ENCODE assay signal across 17 mouse cellular contexts in the genomic region with DNA sequence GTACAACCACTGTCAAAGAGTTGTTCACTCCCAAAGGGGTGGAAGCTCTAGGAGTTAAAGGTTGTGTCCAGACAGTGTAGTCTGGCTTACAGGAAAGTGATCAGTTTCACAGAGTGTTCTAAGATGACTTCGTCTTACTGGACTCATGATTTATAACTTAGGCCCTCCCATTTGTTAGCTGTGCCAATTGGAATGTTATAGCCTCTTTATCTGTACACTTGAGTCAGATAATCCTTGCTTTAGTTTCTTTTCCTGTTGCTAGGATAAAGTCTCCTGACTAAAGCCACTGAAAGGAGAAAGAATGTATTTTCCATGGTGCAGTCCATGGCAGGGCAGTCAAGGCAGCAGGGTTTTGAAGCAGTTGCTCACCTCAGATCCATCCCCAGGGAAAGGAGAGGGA. TPM values are rescaled to one million over a fixed set of nuclear protein-coding genes. Genes with fewer than 3 reads are reported as not detected.
A peak's percentile ranks its signal among the peaks of the same experiment; 100 is the strongest.
DNase-seq lines count a peak whose midpoint lies in the region; ATAC-seq lines count a peak whose summit lies in the region.
"Had no signal": no experiment of that assay in that cellular context is flagged by ENCODE, and none has a peak within 500 bp of the region (broad histone marks: within the 10 kb centered on the region; RNA-seq: fewer than 3 reads in every experiment).

No protein-coding gene starts in this region.

- H3K36me3 ChIP-seq in heart, embryonic 16.5 days (ENCODE audit: control insufficient read depth, insufficient read depth), result 0 out of 2 replicates have a peak, but pooled peaks cover 2% of the 10 kb centered on the region
- H3K36me3 ChIP-seq in intestine, embryonic 15.5 days, result no peaks in the 10 kb centered on the region
- H3K36me3 ChIP-seq in hindbrain, embryonic 16.5 days (ENCODE audit: control insufficient read depth, insufficient read depth, low read length), result no peaks in the 10 kb centered on the region

- DNase-seq in heart, postnatal 4 days, result no peak
- DNase-seq in urinary bladder, postnatal 14 days (ENCODE audit: low spot score), result peak; percentile 22
- no peak for DNase-seq in urinary bladder, postnatal 36 days (ENCODE audit: low spot score in 2 of 2)
- no peak for DNase-seq in left cerebral cortex, postnatal 4 days
- DNase-seq: forebrain, postnatal 0 days; gastrocnemius, postnatal 10 days; liver; right cerebral cortex, adult 18-20 months had no signal

- 32% methylated on average over 1 of the region's 1 CpGs for WGBS in heart, embryonic 16.5 days
- WGBS in intestine, embryonic 15.5 days, result 17% methylated on average over 1 of the region's 1 CpGs
- WGBS in hindbrain, embryonic 16.5 days, result 54% methylated on average over 1 of the region's 1 CpGs

- intact Hi-C loops in left cerebral cortex, postnatal 4 days (cut with DNase I), result no loop called here

- ATAC-seq in heart, embryonic 16.5 days (replicated peaks; ENCODE audit: extremely low read depth, insufficient read depth, low FRiP score), result peak; percentile 45; the same call in 1 of the 2 replicates
- peak; percentile 84 for ATAC-seq in intestine, embryonic 15.5 days
- no peak for ATAC-seq in hindbrain, embryonic 16.5 days
- ATAC-seq: forebrain, postnatal 0 days; midbrain, embryonic 13.5 days had no signal

- no peak overlapping the region for H3K4me2 ChIP-seq in heart, embryonic 16.5 days (ENCODE audit: low read depth, low read length)
- H3K4me2 ChIP-seq in intestine, embryonic 15.5 days (replicated peaks), result 0 out of 2 replicates have a peak overlapping the region, but pooled peaks have one; percentile 27
- no peak overlapping the region for H3K4me2 ChIP-seq in hindbrain, embryonic 16.5 days (ENCODE audit: low read length)
- H3K4me2 ChIP-seq: embryonic facial prominence, embryonic 15.5 days; hindbrain, embryonic 14.5 days; kidney, embryonic 15.5 days; midbrain, embryonic 13.5 days had no signal

- H3K9me3 ChIP-seq in heart, embryonic 16.5 days (replicated peaks; ENCODE audit: control insufficient read depth, low read length), result no peaks in the 10 kb centered on the region
- H3K9me3 ChIP-seq in intestine, embryonic 15.5 days, result no peaks in the 10 kb centered on the region
- H3K9me3 ChIP-seq in hindbrain, embryonic 16.5 days (ENCODE audit: control insufficient read depth, low read length), result no peaks in the 10 kb centered on the region
- H3K9me3 ChIP-seq: embryonic facial prominence, embryonic 15.5 days; kidney, embryonic 15.5 days; midbrain, embryonic 13.5 days had no signal

- peaks cover 30% of the 10 kb centered on the region for H3K4me1 ChIP-seq in heart, embryonic 16.5 days (ENCODE audit: control insufficient read depth, insufficient read depth, low read length)
- 0 out of 2 replicates have a peak, but pooled peaks cover 12% of the 10 kb centered on the region for H3K4me1 ChIP-seq in intestine, embryonic 15.5 days (replicated peaks)
- peaks cover 2% of the 10 kb centered on the region; the same call in 1 of the 2 replicates for H3K4me1 ChIP-seq in hindbrain, embryonic 16.5 days (ENCODE audit: control insufficient read depth, insufficient read depth, low read depth, low read length)
- H3K4me1 ChIP-seq: embryonic facial prominence, embryonic 15.5 days had no signal

- no peak overlapping the region for H3K9ac ChIP-seq in heart, embryonic 16.5 days (ENCODE audit: low read length)
- no peak overlapping the region for H3K9ac ChIP-seq in intestine, embryonic 15.5 days
- no peak overlapping the region for H3K9ac ChIP-seq in hindbrain, embryonic 16.5 days (ENCODE audit: low read depth, low read length)
- H3K9ac ChIP-seq: embryonic facial prominence, embryonic 15.5 days; forebrain, postnatal 0 days; hindbrain, embryonic 14.5 days; kidney, embryonic 15.5 days; midbrain, embryonic 13.5 days had no signal

- H3K27ac ChIP-seq in heart, embryonic 16.5 days (ENCODE audit: low read length), result peak overlapping the region; percentile 41
- H3K27ac ChIP-seq in intestine, embryonic 15.5 days, result peak overlapping the region; percentile 70; the same call in 1 of the 2 replicates
- H3K27ac ChIP-seq in hindbrain, embryonic 16.5 days (ENCODE audit: low read depth, low read length), result no peak overlapping the region
- H3K27ac ChIP-seq: embryonic facial prominence, embryonic 15.5 days; hindbrain, embryonic 14.5 days; kidney, embryonic 15.5 days; midbrain, embryonic 13.5 days had no signal

- no peaks in the 10 kb centered on the region for H3K27me3 ChIP-seq in heart, embryonic 16.5 days (ENCODE audit: control insufficient read depth, insufficient read depth, low read length)
- no peaks in the 10 kb centered on the region for H3K27me3 ChIP-seq in intestine, embryonic 15.5 days (replicated peaks)
- H3K27me3 ChIP-seq in hindbrain, embryonic 16.5 days (replicated peaks; ENCODE audit: control insufficient read depth, insufficient read depth, low read length), result no peaks in the 10 kb centered on the region
- H3K27me3 ChIP-seq: embryonic facial prominence, embryonic 15.5 days; kidney, embryonic 15.5 days; midbrain, embryonic 13.5 days had no signal

- H3K4me3 ChIP-seq in heart, embryonic 16.5 days (ENCODE audit: low read length), result no peak overlapping the region
- no peak overlapping the region for H3K4me3 ChIP-seq in intestine, embryonic 15.5 days (replicated peaks)
- no peak overlapping the region for H3K4me3 ChIP-seq in hindbrain, embryonic 16.5 days (ENCODE audit: low read length)
- H3K4me3 ChIP-seq: embryonic facial prominence, embryonic 15.5 days; kidney, embryonic 15.5 days; midbrain, embryonic 13.5 days had no signal

RNA-seq across cellular contexts. Expression of gene Selenoi, which starts 10.0 kb away (rescaled TPM):
- 12.8 and 14.2 TPM in 2 replicates for polyA plus RNA-seq in heart, embryonic 16.5 days (2015; fragmentation: Nextera tagmentation; extraction: Ambion mirVana)
- total RNA-seq in heart, postnatal 4 days (2021), result 10 to 100 TPM; 22.8 to 24.9 TPM
- 37.3 and 38.1 TPM in 2 replicates for polyA plus RNA-seq in intestine, embryonic 15.5 days (2015; fragmentation: Nextera tagmentation; extraction: Ambion mirVana)
- 10 to 100 TPM; 67.2 to 78.6 TPM for total RNA-seq in left cerebral cortex, postnatal 4 days (2021)
- 26.5 and 29.8 TPM in 2 replicates for polyA plus RNA-seq in hindbrain, embryonic 16.5 days (2015; fragmentation: Nextera tagmentation; extraction: Ambion mirVana)

RNA-seq across cellular contexts. Expression of gene Adgrf3, which starts 36.9 kb away (rescaled TPM):
- 0.33 and 0.44 TPM in 2 replicates for polyA plus RNA-seq in heart, embryonic 16.5 days (2015; fragmentation: Nextera tagmentation; extraction: Ambion mirVana)
- total RNA-seq in heart, postnatal 4 days (2021), result under 1 TPM; 0.21 to 0.45 TPM
- polyA plus RNA-seq in intestine, embryonic 15.5 days (2015; fragmentation: Nextera tagmentation; extraction: Ambion mirVana), result 0.19 and 0.38 TPM in 2 replicates
- total RNA-seq in left cerebral cortex, postnatal 4 days (2021), result not detected
- not detected in 2 replicates for polyA plus RNA-seq in hindbrain, embryonic 16.5 days (2015; fragmentation: Nextera tagmentation; extraction: Ambion mirVana)
- total RNA-seq: adrenal gland, postnatal 36 days; forebrain, postnatal 0 days; gastrocnemius, postnatal 10 days had no signal
- polyA plus RNA-seq: forebrain, postnatal 0 days; hindbrain, embryonic 14.5 days; midbrain, embryonic 13.5 days; neural tube, embryonic 14.5 days had no signal

RNA-seq across cellular contexts. Expression of gene Drc1, which starts 38.8 kb away (rescaled TPM):
- polyA plus RNA-seq in heart, embryonic 16.5 days (2015; fragmentation: Nextera tagmentation; extraction: Ambion mirVana), result 1.7 and 3.3 TPM in 2 replicates
- under 1 TPM in 1 of 2 experiments, not detected in 1; 0.11 TPM for total RNA-seq in heart, postnatal 4 days (2021)
- 0.38 and 0.78 TPM in 2 replicates for polyA plus RNA-seq in intestine, embryonic 15.5 days (2015; fragmentation: Nextera tagmentation; extraction: Ambion mirVana)
- total RNA-seq in left cerebral cortex, postnatal 4 days (2021), result 10 to 100 TPM; 12.6 to 14.6 TPM
- polyA plus RNA-seq in hindbrain, embryonic 16.5 days (2015; fragmentation: Nextera tagmentation; extraction: Ambion mirVana), result 6.3 and 7.0 TPM in 2 replicates
